Mouse (Mus musculus): ENCODE data around the gene Hoxc9. TPM values are rescaled to one million over a fixed set of nuclear protein-coding genes. Genes with fewer than 3 reads are reported as not detected.

The Hoxc9 gene
- polyA plus RNA-seq, 1 experiment from 2014 or later, result not detected

GRCm38 (mm10) chr15:103014166-103015008, 38.1 kb downstream of the Hoxc9 start:
- H3K9ac ChIP-seq, result no peak overlapping the region
- peak overlapping the region; percentile 41 for H3K4me2 ChIP-seq
- peaks cover 15% of the 10 kb centered on the region for H3K4me1 ChIP-seq (replicated peaks)
- no peak for ATAC-seq (replicated peaks; ENCODE audit: insufficient number of reproducible peaks, insufficient read depth, low FRiP score, low read depth)
- H3K4me3 ChIP-seq, result peak overlapping the region; percentile 22
- H3K36me3 ChIP-seq, result no peaks in the 10 kb centered on the region
- H3K27me3 ChIP-seq, result peaks cover 99% of the 10 kb centered on the region
- 1% methylated on average over 52 of the region's 57 CpGs for WGBS
- H3K27ac ChIP-seq, result no peak overlapping the region
- no peaks in the 10 kb centered on the region for H3K9me3 ChIP-seq (replicated peaks)

DNA sequence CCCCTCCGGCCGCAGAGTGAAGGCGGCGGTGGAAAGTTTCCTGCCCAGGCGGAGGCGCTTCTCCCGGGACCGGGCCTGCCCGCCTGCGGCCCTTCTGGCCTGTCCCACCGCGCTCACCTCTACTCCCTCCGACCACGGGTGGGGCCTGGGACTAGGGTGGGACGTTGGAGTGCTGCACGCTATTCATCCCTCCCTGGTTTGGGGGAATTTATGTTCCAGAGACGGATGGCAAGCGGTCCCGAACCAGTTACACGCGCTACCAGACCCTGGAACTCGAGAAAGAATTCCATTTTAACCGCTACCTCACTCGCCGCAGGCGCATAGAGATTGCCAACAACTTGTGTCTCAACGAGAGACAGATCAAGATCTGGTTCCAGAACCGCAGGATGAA, 38.8 kb downstream of the Hoxc9 start:
- Histone ChIP-seq H3K4me3 (peak overlapping the region; percentile 22; the same call in 1 of the 2 replicates), H3K36me3 (no peaks in the 10 kb centered on the region), H3K27ac (no peak overlapping the region), H3K4me1 (replicated peaks) (peaks cover 15% of the 10 kb centered on the region), H3K27me3 (peaks cover 99% of the 10 kb centered on the region), H3K9ac (no peak overlapping the region), H3K9me3 (replicated peaks) (no peaks in the 10 kb centered on the region), H3K4me2 (peak overlapping the region; percentile 41; the same call in 1 of the 2 replicates)
- ATAC-seq (replicated peaks; ENCODE audit: insufficient number of reproducible peaks, insufficient read depth, low FRiP score, low read depth), result no peak
- 1% methylated on average over 28 of the region's 28 CpGs for WGBS

GRCm38 (mm10) chr15:103015406-103016166, 39.3 kb downstream of the Hoxc9 start:
- H3K4me3 ChIP-seq, result no peak overlapping the region
- no peak overlapping the region for H3K9ac ChIP-seq
- H3K27me3 ChIP-seq, result peaks cover 99% of the 10 kb centered on the region
- H3K36me3 ChIP-seq, result no peaks in the 10 kb centered on the region
- WGBS, result 6% methylated on average over 19 of the region's 19 CpGs
- H3K9me3 ChIP-seq (replicated peaks), result no peaks in the 10 kb centered on the region
- ATAC-seq (replicated peaks; ENCODE audit: insufficient number of reproducible peaks, insufficient read depth, low FRiP score, low read depth), result no peak
- H3K4me2 ChIP-seq, result no peak overlapping the region
- H3K27ac ChIP-seq, result no peak overlapping the region
- peaks cover 15% of the 10 kb centered on the region for H3K4me1 ChIP-seq (replicated peaks)

DNA sequence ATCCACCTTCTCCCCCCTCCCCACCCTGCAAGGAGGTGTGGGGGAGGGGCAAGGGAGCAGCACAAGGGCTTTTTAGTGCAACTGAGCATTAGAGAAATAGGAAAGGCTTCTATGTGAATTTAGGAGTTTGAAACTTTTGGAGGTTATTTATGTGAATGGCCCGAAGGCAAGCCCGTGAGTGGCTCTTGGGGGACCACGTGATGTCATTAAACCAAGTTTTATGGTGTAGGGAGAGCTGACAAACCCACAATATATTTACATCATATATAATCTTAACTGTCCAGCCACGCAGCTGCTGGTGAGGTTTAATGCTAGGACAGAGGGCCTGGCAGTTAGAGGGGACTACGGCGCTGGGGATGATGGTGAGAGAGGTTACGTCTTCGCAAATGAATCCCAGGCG, 42.4 kb downstream of the Hoxc9 start, which contains the start of gene Hoxc4:
Gene Hoxc4, plus strand, starts transcription at position 299 of the 400 bp plus-strand sequence.
- no peaks in the 10 kb centered on the region for H3K36me3 ChIP-seq
- H3K9me3 ChIP-seq (replicated peaks), result no peaks in the 10 kb centered on the region
- peaks cover 99% of the 10 kb centered on the region for H3K27me3 ChIP-seq
- no peak within 1 kb of the TSS for H3K9ac ChIP-seq
- no peak within 1 kb of the TSS for H3K4me2 ChIP-seq
- H3K4me1 ChIP-seq (replicated peaks), result peaks cover 10% of the 10 kb centered on the region
- ATAC-seq (replicated peaks; ENCODE audit: insufficient number of reproducible peaks, insufficient read depth, low FRiP score, low read depth), result no peak
- WGBS, result 17% methylated on average over 9 of the region's 9 CpGs
- H3K4me3 ChIP-seq, result no peak within 1 kb of the TSS
- no peak within 1 kb of the TSS for H3K27ac ChIP-seq

- H3K4me2 ChIP-seq, result no peak overlapping the region
- H3K9me3 ChIP-seq (replicated peaks), result no peaks in the 10 kb centered on the region
- no peak overlapping the region for H3K9ac ChIP-seq
- peaks cover 99% of the 10 kb centered on the region for H3K27me3 ChIP-seq
- H3K27ac ChIP-seq, result no peak overlapping the region
- no peaks in the 10 kb centered on the region for H3K36me3 ChIP-seq
- no peak overlapping the region for H3K4me3 ChIP-seq
- H3K4me1 ChIP-seq (replicated peaks), result no peaks in the 10 kb centered on the region
- ATAC-seq (replicated peaks; ENCODE audit: insufficient number of reproducible peaks, insufficient read depth, low FRiP score, low read depth), result no peak
- WGBS, result 5% methylated on average over 8 of the region's 8 CpGs
These were observed 44.7 kb downstream of the Hoxc9 start for GRCm38 (mm10) chr15:103020899-103021418.

DNA sequence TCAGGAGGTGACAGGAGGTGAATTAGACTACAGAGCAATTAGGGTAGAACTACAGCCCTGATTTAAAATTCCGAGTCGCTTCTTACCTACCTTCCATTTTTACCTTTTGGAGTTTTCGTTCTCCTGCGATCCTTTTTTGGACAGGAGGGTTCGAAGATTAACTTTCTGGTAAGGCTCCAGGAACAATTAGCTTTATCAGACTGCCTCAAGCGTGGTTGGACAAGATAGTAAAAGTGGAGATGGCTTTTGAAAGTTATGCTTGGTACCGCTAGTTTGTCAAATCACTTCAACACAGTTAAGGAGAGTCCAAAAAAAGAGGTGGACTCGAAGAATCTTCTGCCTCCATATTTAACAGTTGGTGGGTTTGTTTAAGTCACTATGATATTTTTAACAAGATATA, 45.3 kb downstream of the Hoxc9 start:
- Histone ChIP-seq H3K4me2 (no peak overlapping the region), H3K9me3 (replicated peaks) (no peaks in the 10 kb centered on the region), H3K4me1 (replicated peaks) (no peaks in the 10 kb centered on the region), H3K27ac (no peak overlapping the region), H3K9ac (no peak overlapping the region), H3K36me3 (no peaks in the 10 kb centered on the region), H3K4me3 (no peak overlapping the region), H3K27me3 (peaks cover 99% of the 10 kb centered on the region)
- 9% methylated on average over 8 of the region's 8 CpGs for WGBS
- no peak for ATAC-seq (replicated peaks; ENCODE audit: insufficient number of reproducible peaks, insufficient read depth, low FRiP score, low read depth)

DNA sequence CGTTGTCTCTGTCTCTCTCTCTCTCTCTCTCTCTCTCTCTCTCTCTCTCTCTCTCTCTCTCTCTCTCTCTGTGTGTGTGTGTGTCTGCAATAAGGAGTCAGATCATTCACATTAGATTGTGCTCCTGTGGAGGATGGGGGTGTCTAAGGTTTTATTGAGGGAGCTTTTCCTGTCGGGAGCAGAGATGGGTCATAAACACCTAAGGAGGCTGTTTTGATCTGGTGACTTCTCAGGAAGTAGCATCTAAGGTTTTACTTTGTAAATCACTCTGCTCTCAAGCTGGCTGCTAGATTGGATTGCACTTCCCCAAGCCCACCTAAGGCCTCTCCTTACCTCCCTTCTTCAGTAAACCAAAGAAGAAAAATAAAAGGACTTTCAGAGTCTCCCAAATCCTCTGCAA, 47.9 kb downstream of the Hoxc9 start:
- ATAC-seq (replicated peaks; ENCODE audit: insufficient number of reproducible peaks, insufficient read depth, low FRiP score, low read depth), result no peak
- Histone ChIP-seq H3K4me3 (no peak overlapping the region), H3K36me3 (no peaks in the 10 kb centered on the region), H3K4me1 (replicated peaks) (no peaks in the 10 kb centered on the region), H3K27me3 (peaks cover 99% of the 10 kb centered on the region), H3K27ac (no peak overlapping the region), H3K9ac (no peak overlapping the region), H3K4me2 (no peak overlapping the region), H3K9me3 (replicated peaks) (no peaks in the 10 kb centered on the region)
- WGBS, result 8% methylated on average over 2 of the region's 2 CpGs

GRCm38 (mm10) chr15:103027266-103028235, 51.3 kb downstream of the Hoxc9 start:
- Histone ChIP-seq H3K9ac (no peak overlapping the region), H3K4me3 (0 out of 2 replicates have a peak overlapping the region, but pooled peaks have one; percentile 4), H3K4me2 (no peak overlapping the region), H3K9me3 (replicated peaks) (no peaks in the 10 kb centered on the region), H3K27ac (no peak overlapping the region), H3K36me3 (no peaks in the 10 kb centered on the region), H3K27me3 (peaks cover 100% of the 10 kb centered on the region), H3K4me1 (replicated peaks) (no peaks in the 10 kb centered on the region)
- WGBS, result 5% methylated on average over 43 of the region's 43 CpGs
- no peak for ATAC-seq (replicated peaks; ENCODE audit: insufficient number of reproducible peaks, insufficient read depth, low FRiP score, low read depth)

- Histone ChIP-seq H3K4me2 (no peak overlapping the region), H3K4me3 (no peak overlapping the region), H3K4me1 (replicated peaks) (peaks cover under 1% of the 10 kb centered on the region; the same call in 1 of the 2 replicates), H3K9ac (no peak overlapping the region), H3K27me3 (peaks cover 98% of the 10 kb centered on the region), H3K9me3 (replicated peaks) (no peaks in the 10 kb centered on the region), H3K27ac (no peak overlapping the region), H3K36me3 (no peaks in the 10 kb centered on the region)
- ATAC-seq (replicated peaks; ENCODE audit: insufficient number of reproducible peaks, insufficient read depth, low FRiP score, low read depth), result no peak
- whole genome bisulfite sequencing, result 26% methylated on average over 9 of the region's 9 CpGs
These were observed 52.8 kb downstream of the Hoxc9 start for GRCm38 (mm10) chr15:103028916-103029512.

- Histone ChIP-seq H3K36me3 (no peaks in the 10 kb centered on the region), H3K27ac (no peak overlapping the region), H3K4me2 (no peak overlapping the region), H3K4me1 (replicated peaks) (peaks cover 9% of the 10 kb centered on the region), H3K4me3 (no peak overlapping the region), H3K9me3 (replicated peaks) (no peaks in the 10 kb centered on the region), H3K9ac (no peak overlapping the region), H3K27me3 (peaks cover 98% of the 10 kb centered on the region)
- no peak for ATAC-seq (replicated peaks; ENCODE audit: insufficient number of reproducible peaks, insufficient read depth, low FRiP score, low read depth)
- 14% methylated on average over 8 of the region's 8 CpGs for WGBS
These were observed 53.9 kb downstream of the Hoxc9 start for GRCm38 (mm10) chr15:103030142-103030541.

Data from heart, embryonic 15.5 days (tissue).